21 mouse cellular contexts compared by ENCODE assay signal in the genomic region with DNA sequence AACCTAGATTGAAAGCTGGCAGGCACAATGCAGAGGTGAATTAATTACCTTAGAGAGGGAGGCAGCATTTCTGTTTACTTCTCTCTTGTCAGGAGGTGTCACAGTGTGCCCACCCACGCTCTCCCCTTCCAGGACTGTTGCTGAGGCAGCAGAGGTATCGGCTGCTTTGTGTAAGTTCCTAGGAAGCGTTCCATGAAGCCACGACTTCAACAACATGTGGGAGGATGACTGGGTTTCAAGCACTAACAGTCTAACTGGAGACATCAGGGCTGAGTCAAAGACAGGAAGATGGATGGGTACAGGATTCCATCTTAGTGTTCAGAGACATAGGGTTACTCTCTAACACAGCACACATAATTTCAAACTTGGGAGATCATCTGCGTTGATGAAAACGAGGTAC.
A peak's percentile ranks its signal among the peaks of the same experiment; 100 is the strongest.
DNase-seq lines count a peak whose midpoint lies in the region; ATAC-seq and TF ChIP-seq lines count a peak whose summit lies in the region.
"Had no signal": no experiment of that assay in that cellular context is flagged by ENCODE, and none has a peak within 500 bp of the region (broad histone marks: within the 10 kb centered on the region; RNA-seq: fewer than 3 reads in every experiment).

No protein-coding gene starts in this region.

- no peak overlapping the region for H3K9ac ChIP-seq in heart, embryonic 11.5 days (ENCODE audit: low read depth, low read length)
- H3K9ac ChIP-seq: embryonic facial prominence, embryonic 15.5 days; hindbrain, embryonic 15.5 days; liver, embryonic 15.5 days had no signal

- H3K9me3 ChIP-seq in heart, embryonic 11.5 days (replicated peaks; ENCODE audit: control insufficient read depth, low read length) = no peaks in the 10 kb centered on the region
- H3K9me3 ChIP-seq: embryonic facial prominence, embryonic 15.5 days; heart, embryonic 10.5 days; hindbrain, embryonic 15.5 days; limb, embryonic 10.5 days; liver, embryonic 15.5 days had no signal

- no peak for TF ChIP-seq CTCF in kidney, adult 2 months (conservative IDR thresholded peaks at IDR 0.05; ENCODE audit: insufficient read depth, insufficient read length, low read depth, low read length)

- H3K4me3 ChIP-seq in kidney, adult 2 months (ENCODE audit: insufficient read depth, low read depth, low read length) = no peak overlapping the region
- H3K4me3 ChIP-seq in heart, embryonic 11.5 days (ENCODE audit: low read depth, low read length) = no peak overlapping the region
- H3K4me3 ChIP-seq: embryonic facial prominence, embryonic 15.5 days; heart, embryonic 10.5 days; hindbrain, embryonic 15.5 days; limb, embryonic 10.5 days; liver, embryonic 15.5 days had no signal

- ATAC-seq in heart, embryonic 11.5 days (replicated peaks; ENCODE audit: insufficient number of reproducible peaks, low FRiP score, low TSS enrichment) = no peak
- ATAC-seq: forebrain, embryonic 14.5 days had no signal

- TF ChIP-seq POLR2A in kidney, adult 2 months (IDR thresholded peaks at IDR 0.05; ENCODE audit: low read depth, low read length) = no peak

- peak; percentile 18 to 55 for DNase-seq in frontal cortex, adult 2 months (ENCODE audit: extremely low spot score in 1 of 2, low spot score in 1 of 2)
- no peak for DNase-seq in frontal cortex, postnatal 25 days (ENCODE audit: low spot score in 2 of 2)
- DNase-seq in kidney, postnatal 4 days = peak; percentile 9 to 19
- no peak for DNase-seq in kidney, adult 2 months
- DNase-seq in brain, adult 2 months (ENCODE audit: low read depth, low spot score) = peak; percentile 74
- DNase-seq in left cerebral cortex, postnatal 36 days (ENCODE audit: low spot score in 2 of 2) = peak; percentile 19 to 21
- no peak for DNase-seq in urinary bladder, adult 18-20 months (ENCODE audit: low spot score in 2 of 2)
- DNase-seq: adrenal gland, postnatal 14 days; cerebellum, adult 9-11 months; kidney, postnatal 25 days; liver; lung, postnatal 4 days; midbrain, embryonic 14.5 days had no signal

- H3K27me3 ChIP-seq in kidney, adult 2 months (replicated peaks; ENCODE audit: control insufficient read depth, insufficient read depth, low read length) = no peaks in the 10 kb centered on the region
- H3K27me3 ChIP-seq in heart, embryonic 11.5 days (ENCODE audit: control insufficient read depth, insufficient read depth, low read length) = no peaks in the 10 kb centered on the region
- H3K27me3 ChIP-seq: embryonic facial prominence, embryonic 15.5 days; hindbrain, embryonic 15.5 days; liver, embryonic 15.5 days had no signal

- no peaks in the 10 kb centered on the region for H3K4me1 ChIP-seq in kidney, adult 2 months (ENCODE audit: control insufficient read depth, insufficient read depth, low read length)
- no peaks in the 10 kb centered on the region for H3K4me1 ChIP-seq in heart, embryonic 11.5 days (ENCODE audit: control insufficient read depth, insufficient read depth, low read length)
- H3K4me1 ChIP-seq: embryonic facial prominence, embryonic 15.5 days; heart, embryonic 10.5 days; hindbrain, embryonic 15.5 days; limb, embryonic 10.5 days; liver, embryonic 15.5 days had no signal

- H3K27ac ChIP-seq in kidney, adult 2 months (ENCODE audit: insufficient read depth, low read depth, low read length) = no peak overlapping the region
- no peak overlapping the region for H3K27ac ChIP-seq in heart, embryonic 11.5 days (ENCODE audit: low read depth, low read length)
- H3K27ac ChIP-seq: embryonic facial prominence, embryonic 15.5 days; heart, embryonic 10.5 days; hindbrain, embryonic 15.5 days; limb, embryonic 10.5 days; liver, embryonic 15.5 days; stomach, postnatal 0 days had no signal

- WGBS in kidney, adult 2 months = 25% methylated on average over 6 of the region's 6 CpGs
- WGBS in heart, embryonic 11.5 days (ENCODE audit: insufficient replicate concordance) = 50% methylated on average over 6 of the region's 6 CpGs

- intact Hi-C loops in left cerebral cortex, postnatal 36 days (cut with DNase I) = loop anchor here (5.0 kb wide), 2 partner anchors 235 to 355 kb away; no protein-coding TSS in a partner anchor

- H3K4me2 ChIP-seq in heart, embryonic 11.5 days = no peak overlapping the region
- H3K4me2 ChIP-seq: embryonic facial prominence, embryonic 15.5 days; hindbrain, embryonic 15.5 days; liver, embryonic 15.5 days had no signal

- H3K36me3 ChIP-seq in kidney, adult 2 months (ENCODE audit: control insufficient read depth, insufficient read depth, low read length) = no peaks in the 10 kb centered on the region
- H3K36me3 ChIP-seq in heart, embryonic 11.5 days (ENCODE audit: control insufficient read depth, insufficient read depth, low read length) = no peaks in the 10 kb centered on the region
- H3K36me3 ChIP-seq: embryonic facial prominence, embryonic 15.5 days; heart, embryonic 10.5 days; hindbrain, embryonic 15.5 days; limb, embryonic 10.5 days; liver, embryonic 15.5 days had no signal

Comparison
In these comparisons a context has a peak if more than half of its experiments do, and no peak if none do; other contexts are left out.
1. DNase-seq: peak in frontal cortex, adult 2 months (2 of 2), kidney, postnatal 4 days (2 of 2), brain, adult 2 months (single experiment) and left cerebral cortex, postnatal 36 days (2 of 2); none in frontal cortex, postnatal 25 days (0 of 2), kidney, adult 2 months (single experiment) and urinary bladder, adult 18-20 months (0 of 2).